8 mouse cellular contexts compared by ENCODE assay signal in the genomic region with DNA sequence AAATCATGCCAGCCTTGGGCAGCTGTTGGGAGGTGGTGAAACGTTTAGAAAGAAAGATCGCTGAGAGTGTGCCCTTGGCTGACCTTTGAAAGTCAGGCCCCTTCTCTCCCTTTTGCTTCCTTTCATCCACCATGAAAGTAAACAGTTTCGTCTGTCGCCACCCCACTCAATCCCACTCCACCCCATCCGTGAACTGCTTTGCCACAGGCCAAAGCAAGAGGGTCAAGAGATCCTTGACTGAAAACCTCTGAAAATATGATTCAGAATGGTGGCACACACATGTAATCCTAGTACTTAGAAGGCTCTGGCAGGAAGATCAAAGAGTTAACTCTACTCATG. TPM values are rescaled to one million over a fixed set of nuclear protein-coding genes. Genes with fewer than 3 reads are reported as not detected.
DNase-seq lines count a peak whose midpoint lies in the region; ATAC-seq lines count a peak whose summit lies in the region.

No protein-coding gene starts in this region.

- no peaks in the 10 kb centered on the region for H3K27me3 ChIP-seq in kidney, embryonic 16.5 days (ENCODE audit: insufficient read depth, low read length)
- H3K27me3 ChIP-seq in embryonic facial prominence, embryonic 11.5 days (ENCODE audit: control insufficient read depth, insufficient read depth, low read length): no peaks in the 10 kb centered on the region
- no peaks in the 10 kb centered on the region for H3K27me3 ChIP-seq in limb, embryonic 11.5 days (ENCODE audit: control insufficient read depth, insufficient read depth, low read length)
- no peaks in the 10 kb centered on the region for H3K27me3 ChIP-seq in midbrain, embryonic 16.5 days (ENCODE audit: control insufficient read depth, insufficient read depth, low read depth, low read length)

- no peaks in the 10 kb centered on the region for H3K9me3 ChIP-seq in kidney, embryonic 16.5 days (ENCODE audit: low read length)
- H3K9me3 ChIP-seq in embryonic facial prominence, embryonic 11.5 days (replicated peaks; ENCODE audit: control insufficient read depth, low read length): no peaks in the 10 kb centered on the region
- H3K9me3 ChIP-seq in limb, embryonic 11.5 days (ENCODE audit: control insufficient read depth, low read length): no peaks in the 10 kb centered on the region
- H3K9me3 ChIP-seq in midbrain, embryonic 16.5 days (replicated peaks; ENCODE audit: control insufficient read depth, low read length, poor library complexity, severe bottlenecking): no peaks in the 10 kb centered on the region

- peak overlapping the region; percentile 71 for H3K4me3 ChIP-seq in kidney, embryonic 16.5 days (ENCODE audit: low read length)
- H3K4me3 ChIP-seq in embryonic facial prominence, embryonic 11.5 days (ENCODE audit: low read depth, low read length): peak overlapping the region; percentile 53
- H3K4me3 ChIP-seq in limb, embryonic 11.5 days (ENCODE audit: low read depth, low read length): peak overlapping the region; percentile 46
- peak overlapping the region; percentile 50 for H3K4me3 ChIP-seq in midbrain, embryonic 16.5 days (ENCODE audit: low read depth, low read length)

- DNase-seq in kidney, postnatal 36 days: no peak
- no peak for DNase-seq in embryonic facial prominence, embryonic 11.5 days (ENCODE audit: low spot score)
- DNase-seq in limb, embryonic 11.5 days (ENCODE audit: low spot score): no peak
- DNase-seq in frontal cortex, postnatal 10 days (ENCODE audit: low spot score in 2 of 2): no peak
- no peak for DNase-seq in frontal cortex, adult 2 months (ENCODE audit: extremely low spot score in 1 of 2, low spot score in 1 of 2)
- DNase-seq in thymus, postnatal 10 days (ENCODE audit: low spot score in 2 of 2): no peak

- no peak; the same call in 1 of the 2 replicates for ATAC-seq in kidney, embryonic 16.5 days (ENCODE audit: low FRiP score, low TSS enrichment)
- no peak for ATAC-seq in embryonic facial prominence, embryonic 11.5 days (replicated peaks; ENCODE audit: insufficient number of reproducible peaks, low FRiP score, low TSS enrichment, low read depth)
- peak; percentile 27; the same call in 1 of the 2 replicates for ATAC-seq in limb, embryonic 11.5 days (ENCODE audit: insufficient number of reproducible peaks, low FRiP score, low TSS enrichment, low read depth)
- no peak; the same call in 1 of the 2 replicates for ATAC-seq in midbrain, embryonic 16.5 days

- H3K27ac ChIP-seq in kidney, embryonic 16.5 days (ENCODE audit: low read length): peak overlapping the region; percentile 93
- H3K27ac ChIP-seq in embryonic facial prominence, embryonic 11.5 days (replicated peaks; ENCODE audit: low read depth, low read length): no peak overlapping the region
- H3K27ac ChIP-seq in limb, embryonic 11.5 days (replicated peaks; ENCODE audit: low read depth, low read length): no peak overlapping the region
- peak overlapping the region; percentile 5; the same call in 1 of the 2 replicates for H3K27ac ChIP-seq in midbrain, embryonic 16.5 days (ENCODE audit: low read length)

- H3K36me3 ChIP-seq in kidney, embryonic 16.5 days (ENCODE audit: insufficient read depth, low read length): no peaks in the 10 kb centered on the region
- no peaks in the 10 kb centered on the region for H3K36me3 ChIP-seq in embryonic facial prominence, embryonic 11.5 days (replicated peaks; ENCODE audit: control insufficient read depth, insufficient read depth, low read depth, low read length)
- no peaks in the 10 kb centered on the region for H3K36me3 ChIP-seq in limb, embryonic 11.5 days (ENCODE audit: control insufficient read depth, insufficient read depth, low read length)
- no peaks in the 10 kb centered on the region for H3K36me3 ChIP-seq in midbrain, embryonic 16.5 days (ENCODE audit: control insufficient read depth, insufficient read depth, low read length)

- H3K9ac ChIP-seq in kidney, embryonic 16.5 days (replicated peaks; ENCODE audit: low read length): peak overlapping the region; percentile 77
- H3K9ac ChIP-seq in embryonic facial prominence, embryonic 11.5 days (replicated peaks; ENCODE audit: low read length): peak overlapping the region; percentile 71
- no peak overlapping the region; the same call in 1 of the 2 replicates for H3K9ac ChIP-seq in limb, embryonic 11.5 days (ENCODE audit: low read length)
- H3K9ac ChIP-seq in midbrain, embryonic 16.5 days (ENCODE audit: low read depth, low read length): peak overlapping the region; percentile 65

- H3K4me2 ChIP-seq in kidney, embryonic 16.5 days (replicated peaks; ENCODE audit: low read depth, low read length): peak overlapping the region; percentile 74
- H3K4me2 ChIP-seq in embryonic facial prominence, embryonic 11.5 days (ENCODE audit: low read depth, low read length): peak overlapping the region; percentile 65
- H3K4me2 ChIP-seq in limb, embryonic 11.5 days (ENCODE audit: low read depth, severe bottlenecking): peak overlapping the region; percentile 59
- peak overlapping the region; percentile 67 for H3K4me2 ChIP-seq in midbrain, embryonic 16.5 days (ENCODE audit: low read length)

- H3K4me1 ChIP-seq in kidney, embryonic 16.5 days (ENCODE audit: insufficient read depth, low read length): peaks cover 6% of the 10 kb centered on the region; the same call in 1 of the 2 replicates
- H3K4me1 ChIP-seq in embryonic facial prominence, embryonic 11.5 days (ENCODE audit: control insufficient read depth, insufficient read depth, low read length): no peaks in the 10 kb centered on the region
- H3K4me1 ChIP-seq in limb, embryonic 11.5 days (ENCODE audit: control insufficient read depth, insufficient read depth, low read length): no peaks in the 10 kb centered on the region
- peaks cover 4% of the 10 kb centered on the region for H3K4me1 ChIP-seq in midbrain, embryonic 16.5 days (ENCODE audit: control insufficient read depth, insufficient read depth, low read length)

- 22% methylated on average over 5 of the region's 5 CpGs for WGBS in kidney, embryonic 16.5 days
- 32% methylated on average over 5 of the region's 5 CpGs for WGBS in embryonic facial prominence, embryonic 11.5 days
- 19% methylated on average over 5 of the region's 5 CpGs for WGBS in limb, embryonic 11.5 days
- WGBS in midbrain, embryonic 16.5 days: 34% methylated on average over 5 of the region's 5 CpGs

RNA-seq across cellular contexts. Expression of gene Tep1, which starts 0.4 kb away (rescaled TPM):
- 9.6 and 10.2 TPM in 2 replicates for polyA plus RNA-seq in kidney, embryonic 16.5 days (2015; fragmentation: Nextera tagmentation; extraction: Ambion mirVana)
- 5.3 and 5.5 TPM in 2 replicates for polyA plus RNA-seq in embryonic facial prominence, embryonic 11.5 days (2014; fragmentation: Nextera tagmentation; extraction: Ambion mirVana)
- 5.2 and 6.2 TPM in 2 replicates for polyA plus RNA-seq in limb, embryonic 11.5 days (2014; fragmentation: Nextera tagmentation; extraction: Ambion mirVana)
- 1.6 and 2.9 TPM in 2 replicates for polyA plus RNA-seq in midbrain, embryonic 16.5 days (2015; fragmentation: Nextera tagmentation; extraction: Ambion mirVana)
- 3.5 and 5.2 TPM in 2 replicates for polyA plus RNA-seq in frontal cortex, adult 2 months (2012; rRNA removed)

RNA-seq across cellular contexts. Expression of gene Klhl33, which starts 26.5 kb away (rescaled TPM):
- polyA plus RNA-seq in kidney, embryonic 16.5 days (2015; fragmentation: Nextera tagmentation; extraction: Ambion mirVana): 0.27 and 0.41 TPM in 2 replicates
- 0.15 TPM in 1 of 2 replicates, not detected in the other for polyA plus RNA-seq in embryonic facial prominence, embryonic 11.5 days (2014; fragmentation: Nextera tagmentation; extraction: Ambion mirVana)
- polyA plus RNA-seq in limb, embryonic 11.5 days (2014; fragmentation: Nextera tagmentation; extraction: Ambion mirVana): 0.08 TPM in 1 of 2 replicates, not detected in the other
- 2.4 and 2.8 TPM in 2 replicates for polyA plus RNA-seq in midbrain, embryonic 16.5 days (2015; fragmentation: Nextera tagmentation; extraction: Ambion mirVana)
- 3.1 and 3.3 TPM in 2 replicates for polyA plus RNA-seq in frontal cortex, adult 2 months (2012; rRNA removed)

RNA-seq across cellular contexts. Expression of gene Osgep, which starts 53.9 kb away (rescaled TPM):
- polyA plus RNA-seq in kidney, embryonic 16.5 days (2015; fragmentation: Nextera tagmentation; extraction: Ambion mirVana): 176 and 196 TPM in 2 replicates
- 188 and 208 TPM in 2 replicates for polyA plus RNA-seq in embryonic facial prominence, embryonic 11.5 days (2014; fragmentation: Nextera tagmentation; extraction: Ambion mirVana)
- polyA plus RNA-seq in limb, embryonic 11.5 days (2014; fragmentation: Nextera tagmentation; extraction: Ambion mirVana): 173 and 186 TPM in 2 replicates
- 113 and 117 TPM in 2 replicates for polyA plus RNA-seq in midbrain, embryonic 16.5 days (2015; fragmentation: Nextera tagmentation; extraction: Ambion mirVana)
- 66.7 and 70.0 TPM in 2 replicates for polyA plus RNA-seq in frontal cortex, adult 2 months (2012; rRNA removed)

RNA-seq across cellular contexts. Expression of gene Apex1, which starts 54.0 kb away (rescaled TPM):
- 276 and 285 TPM in 2 replicates for polyA plus RNA-seq in kidney, embryonic 16.5 days (2015; fragmentation: Nextera tagmentation; extraction: Ambion mirVana)
- 471 and 486 TPM in 2 replicates for polyA plus RNA-seq in embryonic facial prominence, embryonic 11.5 days (2014; fragmentation: Nextera tagmentation; extraction: Ambion mirVana)
- 447 and 466 TPM in 2 replicates for polyA plus RNA-seq in limb, embryonic 11.5 days (2014; fragmentation: Nextera tagmentation; extraction: Ambion mirVana)
- polyA plus RNA-seq in midbrain, embryonic 16.5 days (2015; fragmentation: Nextera tagmentation; extraction: Ambion mirVana): 173 and 193 TPM in 2 replicates
- polyA plus RNA-seq in frontal cortex, adult 2 months (2012; rRNA removed): 60.2 and 60.5 TPM in 2 replicates

RNA-seq across cellular contexts. Expression of gene Pip4p1, which starts 59.9 kb away (rescaled TPM):
- 57.7 and 60.8 TPM in 2 replicates for polyA plus RNA-seq in kidney, embryonic 16.5 days (2015; fragmentation: Nextera tagmentation; extraction: Ambion mirVana)
- polyA plus RNA-seq in embryonic facial prominence, embryonic 11.5 days (2014; fragmentation: Nextera tagmentation; extraction: Ambion mirVana): 49.1 and 52.4 TPM in 2 replicates
- polyA plus RNA-seq in limb, embryonic 11.5 days (2014; fragmentation: Nextera tagmentation; extraction: Ambion mirVana): 47.3 and 52.8 TPM in 2 replicates
- polyA plus RNA-seq in midbrain, embryonic 16.5 days (2015; fragmentation: Nextera tagmentation; extraction: Ambion mirVana): 95.0 and 99.5 TPM in 2 replicates
- polyA plus RNA-seq in frontal cortex, adult 2 months (2012; rRNA removed): 156 and 184 TPM in 2 replicates

Comparison
In these comparisons a context has a peak if more than half of its experiments do, and no peak if none do; other contexts are left out.
1. H3K27ac ChIP-seq: peak in kidney, embryonic 16.5 days (single experiment) and midbrain, embryonic 16.5 days (single experiment); none in embryonic facial prominence, embryonic 11.5 days (single experiment) and limb, embryonic 11.5 days (single experiment).
2. Peak in every context shown above with its lines, with median percentiles within 50 percentile points of each other: H3K4me2 ChIP-seq and H3K4me3 ChIP-seq.